8 mouse cellular contexts compared by ENCODE assay signal in genomic region chr2:32982700-32983099, GRCm38 (mm10). TPM values are rescaled to one million over a fixed set of nuclear protein-coding genes. Genes with fewer than 3 reads are reported as not detected.
A peak's percentile ranks its signal among the peaks of the same experiment; 100 is the strongest.
DNase-seq lines count a peak whose midpoint lies in the region; ATAC-seq and TF ChIP-seq lines count a peak whose summit lies in the region.

No protein-coding gene starts in this region.

- no peak overlapping the region for H3K9ac ChIP-seq in kidney, postnatal 0 days (ENCODE audit: low read depth, low read length)
- no peak overlapping the region; the same call in 1 of the 2 replicates for H3K9ac ChIP-seq in embryonic facial prominence, embryonic 12.5 days
- H3K9ac ChIP-seq in intestine, embryonic 16.5 days (ENCODE audit: low read depth, low read length), result peak overlapping the region; percentile 3; the same call in 1 of the 2 replicates
- no peak overlapping the region for H3K9ac ChIP-seq in neural tube, embryonic 12.5 days

- no peaks in the 10 kb centered on the region for H3K36me3 ChIP-seq in kidney, postnatal 0 days (ENCODE audit: insufficient read depth, low read length)
- no peaks in the 10 kb centered on the region for H3K36me3 ChIP-seq in embryonic facial prominence, embryonic 12.5 days
- H3K36me3 ChIP-seq in intestine, embryonic 16.5 days (ENCODE audit: control insufficient read depth, insufficient read depth, low read length), result no peaks in the 10 kb centered on the region
- no peaks in the 10 kb centered on the region for H3K36me3 ChIP-seq in neural tube, embryonic 12.5 days

- ATAC-seq in kidney, postnatal 0 days (replicated peaks; ENCODE audit: low FRiP score, low read depth), result no peak
- ATAC-seq in embryonic facial prominence, embryonic 12.5 days (ENCODE audit: insufficient number of reproducible peaks, insufficient read depth, low FRiP score, low TSS enrichment), result no peak
- no peak for ATAC-seq in intestine, embryonic 16.5 days
- no peak for ATAC-seq in neural tube, embryonic 12.5 days (ENCODE audit: low FRiP score, low read depth)

- WGBS in kidney, postnatal 0 days, result 4% methylated on average over 4 of the region's 4 CpGs
- 4% methylated on average over 4 of the region's 4 CpGs for WGBS in embryonic facial prominence, embryonic 12.5 days
- 6% methylated on average over 4 of the region's 4 CpGs for WGBS in intestine, embryonic 16.5 days
- 6% methylated on average over 4 of the region's 4 CpGs for WGBS in neural tube, embryonic 12.5 days

- no peaks in the 10 kb centered on the region for H3K9me3 ChIP-seq in kidney, postnatal 0 days (replicated peaks; ENCODE audit: low read length)
- no peaks in the 10 kb centered on the region for H3K9me3 ChIP-seq in embryonic facial prominence, embryonic 12.5 days
- H3K9me3 ChIP-seq in intestine, embryonic 16.5 days (ENCODE audit: control insufficient read depth, low read length), result no peaks in the 10 kb centered on the region
- no peaks in the 10 kb centered on the region for H3K9me3 ChIP-seq in neural tube, embryonic 12.5 days

- peak overlapping the region; percentile 13; the same call in 1 of the 2 replicates for H3K27ac ChIP-seq in kidney, postnatal 0 days
- H3K27ac ChIP-seq in embryonic facial prominence, embryonic 12.5 days, result no peak overlapping the region
- H3K27ac ChIP-seq in intestine, embryonic 16.5 days (ENCODE audit: low read length), result no peak overlapping the region
- H3K27ac ChIP-seq in neural tube, embryonic 12.5 days, result no peak overlapping the region

- DNase-seq in kidney, postnatal 0 days (ENCODE audit: low spot score), result peak; percentile 53
- DNase-seq in kidney, postnatal 14 days, result no peak
- no peak for DNase-seq in cerebellum, postnatal 10 days
- DNase-seq in layer of hippocampus, adult 9-11 months, result no peak
- no peak for DNase-seq in cerebellum, adult 8-10 months

- H3K4me3 ChIP-seq in kidney, postnatal 0 days (replicated peaks; ENCODE audit: low read depth, low read length), result peak overlapping the region; percentile 67
- peak overlapping the region; percentile 80 for H3K4me3 ChIP-seq in embryonic facial prominence, embryonic 12.5 days
- H3K4me3 ChIP-seq in intestine, embryonic 16.5 days (ENCODE audit: low read length), result peak overlapping the region; percentile 87
- peak overlapping the region; percentile 73; the same call in 1 of the 2 replicates for H3K4me3 ChIP-seq in neural tube, embryonic 12.5 days

- TF ChIP-seq CTCF in kidney, postnatal 0 days (IDR thresholded peaks at IDR 0.05; ENCODE audit: low read depth), result no peak

- H3K4me2 ChIP-seq in kidney, postnatal 0 days (ENCODE audit: low read length), result peak overlapping the region; percentile 83
- H3K4me2 ChIP-seq in embryonic facial prominence, embryonic 12.5 days (replicated peaks), result peak overlapping the region; percentile 100
- peak overlapping the region; percentile 97 for H3K4me2 ChIP-seq in intestine, embryonic 16.5 days (ENCODE audit: low read depth, low read length)
- H3K4me2 ChIP-seq in neural tube, embryonic 12.5 days (replicated peaks), result peak overlapping the region; percentile 99

- H3K27me3 ChIP-seq in kidney, postnatal 0 days (ENCODE audit: insufficient read depth, low read length), result no peaks in the 10 kb centered on the region
- H3K27me3 ChIP-seq in embryonic facial prominence, embryonic 12.5 days, result no peaks in the 10 kb centered on the region
- H3K27me3 ChIP-seq in intestine, embryonic 16.5 days (replicated peaks; ENCODE audit: control insufficient read depth, insufficient read depth, low read length), result no peaks in the 10 kb centered on the region
- H3K27me3 ChIP-seq in neural tube, embryonic 12.5 days (replicated peaks), result no peaks in the 10 kb centered on the region

- H3K4me1 ChIP-seq in kidney, postnatal 0 days (replicated peaks; ENCODE audit: insufficient read depth, low read length), result peaks cover 9% of the 10 kb centered on the region; the same call in 1 of the 2 replicates
- H3K4me1 ChIP-seq in embryonic facial prominence, embryonic 12.5 days, result peaks cover 12% of the 10 kb centered on the region
- peaks cover 8% of the 10 kb centered on the region for H3K4me1 ChIP-seq in intestine, embryonic 16.5 days (ENCODE audit: control insufficient read depth, insufficient read depth, low read length)
- H3K4me1 ChIP-seq in neural tube, embryonic 12.5 days, result peaks cover 17% of the 10 kb centered on the region

RNA-seq across cellular contexts. Expression of gene Slc2a8, which starts 0.8 kb away (rescaled TPM):
- polyA plus RNA-seq in kidney, postnatal 0 days (2015; fragmentation: Nextera tagmentation; extraction: Ambion mirVana), result 36.8 and 37.1 TPM in 2 replicates
- polyA plus RNA-seq in embryonic facial prominence, embryonic 12.5 days (2016; fragmentation: Nextera tagmentation; extraction: Ambion mirVana), result 24.3 and 25.5 TPM in 2 replicates
- 21.5 and 26.6 TPM in 2 replicates for polyA plus RNA-seq in intestine, embryonic 16.5 days (2015; fragmentation: Nextera tagmentation; extraction: Ambion mirVana)
- polyA plus RNA-seq in neural tube, embryonic 12.5 days (2016; fragmentation: Nextera tagmentation; extraction: Ambion mirVana), result 25.0 and 26.3 TPM in 2 replicates

RNA-seq across cellular contexts. Expression of gene Lrsam1, which starts 21.3 kb away (rescaled TPM):
- polyA plus RNA-seq in kidney, postnatal 0 days (2015; fragmentation: Nextera tagmentation; extraction: Ambion mirVana), result 8.6 and 9.0 TPM in 2 replicates
- 14.3 and 14.4 TPM in 2 replicates for polyA plus RNA-seq in embryonic facial prominence, embryonic 12.5 days (2016; fragmentation: Nextera tagmentation; extraction: Ambion mirVana)
- polyA plus RNA-seq in intestine, embryonic 16.5 days (2015; fragmentation: Nextera tagmentation; extraction: Ambion mirVana), result 6.8 and 7.8 TPM in 2 replicates
- polyA plus RNA-seq in neural tube, embryonic 12.5 days (2016; fragmentation: Nextera tagmentation; extraction: Ambion mirVana), result 17.8 and 22.3 TPM in 2 replicates

RNA-seq across cellular contexts. Expression of gene Rpl12, which starts 21.3 kb away (rescaled TPM):
- polyA plus RNA-seq in kidney, postnatal 0 days (2015; fragmentation: Nextera tagmentation; extraction: Ambion mirVana), result 173 and 195 TPM in 2 replicates
- polyA plus RNA-seq in embryonic facial prominence, embryonic 12.5 days (2016; fragmentation: Nextera tagmentation; extraction: Ambion mirVana), result 160 and 169 TPM in 2 replicates
- polyA plus RNA-seq in intestine, embryonic 16.5 days (2015; fragmentation: Nextera tagmentation; extraction: Ambion mirVana), result 141 and 162 TPM in 2 replicates
- 108 and 122 TPM in 2 replicates for polyA plus RNA-seq in neural tube, embryonic 12.5 days (2016; fragmentation: Nextera tagmentation; extraction: Ambion mirVana)
